Mouse (Mus musculus): ENCODE results near the gene Trhr2.

GRCm38 (mm10) chr8:122343341-122343740 lies 17.2 kb downstream of the Trhr2 start:
- TF ChIP-seq CTCF (IDR thresholded peaks at IDR 0.05; ENCODE audit: insufficient read depth, low read length), result no peak
- no peak for TF ChIP-seq POLR2A (IDR thresholded peaks at IDR 0.05; ENCODE audit: borderline replicate concordance, extremely low read depth, low read depth, low read length)
